Comparison of ENCODE assay signal across 13 mouse cellular contexts in genomic region chr14:105096221-105096620, GRCm38 (mm10).
DNase-seq lines count a peak whose midpoint lies in the region; ATAC-seq and TF ChIP-seq lines count a peak whose summit lies in the region.
"Had no signal": no experiment of that assay in that cellular context is flagged by ENCODE, and none has a peak within 500 bp of the region (broad histone marks: within the 10 kb centered on the region; RNA-seq: fewer than 3 reads in every experiment).

No protein-coding gene starts in this region.

- in situ Hi-C loops in ES-E14 (cut with MboI; ENCODE audit: low sequenced_read_pairs in 2 of 2, unreplicated experiment in 2 of 2): no loop called here

- H3K4me2 ChIP-seq in liver, postnatal 0 days (ENCODE audit: low read depth, low read length): no peak overlapping the region
- no peak overlapping the region for H3K4me2 ChIP-seq in liver, embryonic 11.5 days
- no peak overlapping the region for H3K4me2 ChIP-seq in kidney, embryonic 15.5 days
- H3K4me2 ChIP-seq: hindbrain, embryonic 12.5 days; liver, embryonic 15.5 days; midbrain, embryonic 11.5 days had no signal

- H3K27me3 ChIP-seq in liver, postnatal 0 days (ENCODE audit: insufficient read depth, low read length): no peaks in the 10 kb centered on the region
- H3K27me3 ChIP-seq in liver, embryonic 11.5 days (replicated peaks; ENCODE audit: control insufficient read depth, insufficient read depth, low read length): no peaks in the 10 kb centered on the region
- H3K27me3 ChIP-seq in kidney, embryonic 15.5 days: no peaks in the 10 kb centered on the region
- H3K27me3 ChIP-seq: hindbrain, embryonic 12.5 days; liver, embryonic 15.5 days had no signal

- no peaks in the 10 kb centered on the region for H3K36me3 ChIP-seq in liver, postnatal 0 days (replicated peaks; ENCODE audit: insufficient read depth, low read length)
- no peaks in the 10 kb centered on the region for H3K36me3 ChIP-seq in liver, embryonic 11.5 days (ENCODE audit: control insufficient read depth, insufficient read depth, low read length)
- no peaks in the 10 kb centered on the region for H3K36me3 ChIP-seq in ES-E14 (ENCODE audit: control insufficient read depth, insufficient read depth, low read length, poor library complexity, severe bottlenecking)
- H3K36me3 ChIP-seq in kidney, embryonic 15.5 days: no peaks in the 10 kb centered on the region
- H3K36me3 ChIP-seq: hindbrain, embryonic 12.5 days; liver, embryonic 15.5 days had no signal

- H3K4me1 ChIP-seq in liver, postnatal 0 days (ENCODE audit: insufficient read depth): no peaks in the 10 kb centered on the region
- no peaks in the 10 kb centered on the region for H3K4me1 ChIP-seq in liver, embryonic 11.5 days (replicated peaks; ENCODE audit: control insufficient read depth, insufficient read depth, low read length)
- H3K4me1 ChIP-seq in ES-E14 (ENCODE audit: control insufficient read depth in 2 of 2, insufficient read depth in 2 of 2, low read length in 2 of 2, poor library complexity in 1 of 2): no peaks in the 10 kb centered on the region
- no peaks in the 10 kb centered on the region for H3K4me1 ChIP-seq in kidney, embryonic 15.5 days
- H3K4me1 ChIP-seq: hindbrain, embryonic 12.5 days; liver, embryonic 15.5 days had no signal

- ATAC-seq in CD4-positive, CD25-positive, alpha-beta regulatory T cell, adult 4 months: no peak
- ATAC-seq in liver, postnatal 0 days: no peak
- no peak for ATAC-seq in liver, embryonic 11.5 days (replicated peaks; ENCODE audit: low FRiP score)
- ATAC-seq in kidney, embryonic 15.5 days (replicated peaks; ENCODE audit: low FRiP score): no peak

- no peak overlapping the region for H3K27ac ChIP-seq in liver, postnatal 0 days (ENCODE audit: low read depth)
- H3K27ac ChIP-seq in liver, embryonic 11.5 days (ENCODE audit: low read depth, low read length): no peak overlapping the region
- no peak overlapping the region for H3K27ac ChIP-seq in ES-E14 (ENCODE audit: insufficient read depth, low read depth, low read length, poor library complexity, severe bottlenecking)
- H3K27ac ChIP-seq in kidney, embryonic 15.5 days: no peak overlapping the region
- H3K27ac ChIP-seq: hindbrain, embryonic 12.5 days; liver, embryonic 15.5 days had no signal

- peak; percentile 25 for TF ChIP-seq CTCF in liver, postnatal 0 days (IDR thresholded peaks at IDR 0.05; ENCODE audit: low read depth)

- no peak overlapping the region for H3K4me3 ChIP-seq in liver, postnatal 0 days (ENCODE audit: low read depth, low read length)
- no peak overlapping the region for H3K4me3 ChIP-seq in liver, embryonic 11.5 days (ENCODE audit: low read depth, low read length)
- H3K4me3 ChIP-seq in ES-E14 (ENCODE audit: insufficient read depth in 1 of 2, low read depth in 1 of 2, low read length in 2 of 2, poor library complexity in 1 of 2, severe bottlenecking in 1 of 2): no peak overlapping the region
- no peak overlapping the region for H3K4me3 ChIP-seq in kidney, embryonic 15.5 days (replicated peaks)
- H3K4me3 ChIP-seq: hindbrain, embryonic 12.5 days; liver, embryonic 15.5 days had no signal

- 49% methylated on average over 3 of the region's 3 CpGs for WGBS in liver, postnatal 0 days (ENCODE audit: insufficient replicate concordance)
- 38% methylated on average over 3 of the region's 3 CpGs for WGBS in liver, embryonic 11.5 days
- WGBS in kidney, embryonic 15.5 days: 56% methylated on average over 3 of the region's 3 CpGs

- no peaks in the 10 kb centered on the region for H3K9me3 ChIP-seq in liver, postnatal 0 days (ENCODE audit: low read length)
- no peaks in the 10 kb centered on the region for H3K9me3 ChIP-seq in liver, embryonic 11.5 days (ENCODE audit: control insufficient read depth, low read length)
- H3K9me3 ChIP-seq in ES-E14 (ENCODE audit: control insufficient read depth, insufficient read depth, low read depth, low read length): no peaks in the 10 kb centered on the region
- H3K9me3 ChIP-seq in kidney, embryonic 15.5 days (replicated peaks): no peaks in the 10 kb centered on the region
- H3K9me3 ChIP-seq: hindbrain, embryonic 12.5 days; liver, embryonic 15.5 days had no signal

- TF ChIP-seq EP300 in liver, postnatal 0 days (IDR thresholded peaks at IDR 0.05; ENCODE audit: low read depth): no peak

- peak; percentile 29 for DNase-seq in CD4-positive, CD25-positive, alpha-beta regulatory T cell, adult 2 months (ENCODE audit: low read depth, low spot score)
- no peak for DNase-seq in liver, postnatal 0 days
- DNase-seq in liver, embryonic 11.5 days (ENCODE audit: low spot score): no peak
- DNase-seq in ES-E14 (ENCODE audit: low read depth, low spot score): peak; percentile 40
- DNase-seq in induced T-regulatory cell, adult 2 months (ENCODE audit: low read depth): peak; percentile 23
- no peak for DNase-seq in layer of hippocampus, postnatal 14 days (ENCODE audit: low spot score in 2 of 2)
- DNase-seq: cerebellum, postnatal 10 days; kidney, adult 8-10 months had no signal

- H3K9ac ChIP-seq in liver, postnatal 0 days (replicated peaks): no peak overlapping the region
- no peak overlapping the region for H3K9ac ChIP-seq in liver, embryonic 11.5 days (ENCODE audit: low read depth, low read length)
- no peak overlapping the region for H3K9ac ChIP-seq in ES-E14 (ENCODE audit: insufficient read depth, low read depth, low read length, poor library complexity, severe bottlenecking)
- no peak overlapping the region for H3K9ac ChIP-seq in kidney, embryonic 15.5 days
- H3K9ac ChIP-seq: hindbrain, embryonic 12.5 days; liver, embryonic 15.5 days had no signal

TF ChIP-seq in ES-E14, 5 proteins besides CTCF, POLR2A, EP300 and RAD21:
- TF ChIP-seq CHD2 (IDR thresholded peaks at IDR 0.05; ENCODE audit: low read depth, low read length) (no peak), ZC3H11A (IDR thresholded peaks at IDR 0.05; ENCODE audit: borderline replicate concordance, low read depth, low read length) (no peak), ZNF384 (IDR thresholded peaks at IDR 0.05; ENCODE audit: low read depth, low read length) (no peak), HCFC1 (IDR thresholded peaks at IDR 0.05; ENCODE audit: borderline replicate concordance, insufficient read depth, low read length) (no peak), MAFK (IDR thresholded peaks at IDR 0.05; ENCODE audit: insufficient read depth, low read depth, low read length) (no peak)
TF ChIP-seq in ES-E14: peak in this region for 0.

Comparison
In these comparisons a context has a peak if more than half of its experiments do, and no peak if none do; other contexts are left out.
1. DNase-seq: peak in CD4-positive, CD25-positive, alpha-beta regulatory T cell, adult 2 months (single experiment), ES-E14 (single experiment) and induced T-regulatory cell, adult 2 months (single experiment); none in liver, postnatal 0 days (single experiment), liver, embryonic 11.5 days (single experiment) and layer of hippocampus, postnatal 14 days (0 of 2).